Mouse (Mus musculus): ENCODE results near the gene Prkra.

- no peak for TF ChIP-seq CTCF (conservative IDR thresholded peaks at IDR 0.05; ENCODE audit: low read length)
- no peak for TF ChIP-seq POU5F1 (IDR thresholded peaks at IDR 0.05; ENCODE audit: borderline replicate concordance, low read length)
Measured at GRCm38 (mm10) chr2:76675949-76676348, 28.1 kb upstream of the Prkra start.
